Mouse (Mus musculus) bone marrow macrophage, adult 2 months (primary cell): ENCODE measurements around the gene Sorcs3. TPM values are rescaled to one million over a fixed set of nuclear protein-coding genes. Genes with fewer than 3 reads are reported as not detected.

Experiments used
- H3K27ac ChIP-seq: 2 replicates; pipeline ENCODE4 v1.5.1; 2012; ENCODE audit warnings: low read depth, low read length; ENCODE audit not compliant: insufficient read depth
- H3K4me1 ChIP-seq: 2 replicates; pipeline ENCODE4 v1.6.1; 2012; ENCODE audit warnings: low read length; ENCODE audit not compliant: control insufficient read depth, insufficient read depth
- H3K4me3 ChIP-seq: 2 replicates; pipeline ENCODE4 v1.5.1; 2012; ENCODE audit warnings: mild to moderate bottlenecking, low read length, moderate library complexity; ENCODE audit not compliant: insufficient read depth
- CTCF ChIP-seq: IDR thresholded peaks from 2 replicates; pipeline ENCODE4 v1.5.1; 2012; ENCODE audit warnings: low read depth, mild to moderate bottlenecking, low read length, moderate library complexity
- POLR2A ChIP-seq: IDR thresholded peaks from 2 replicates; pipeline ENCODE4 v1.6.1; 2012; ENCODE audit warnings: mild to moderate bottlenecking, low read depth, low read length, borderline replicate concordance
- polyA plus RNA-seq: library from polyadenylated mRNA; stranded (reverse); fragments of >200 nt; gene quantifications from 2 replicates; pipeline ENCODE4 v1.2.4, GENCODE M21; 2012; ENCODE audit not compliant: missing spikeins, insufficient read depth, insufficient read length

Sorcs3 gene
- polyA plus RNA-seq, 1 experiment = not detected

DNA sequence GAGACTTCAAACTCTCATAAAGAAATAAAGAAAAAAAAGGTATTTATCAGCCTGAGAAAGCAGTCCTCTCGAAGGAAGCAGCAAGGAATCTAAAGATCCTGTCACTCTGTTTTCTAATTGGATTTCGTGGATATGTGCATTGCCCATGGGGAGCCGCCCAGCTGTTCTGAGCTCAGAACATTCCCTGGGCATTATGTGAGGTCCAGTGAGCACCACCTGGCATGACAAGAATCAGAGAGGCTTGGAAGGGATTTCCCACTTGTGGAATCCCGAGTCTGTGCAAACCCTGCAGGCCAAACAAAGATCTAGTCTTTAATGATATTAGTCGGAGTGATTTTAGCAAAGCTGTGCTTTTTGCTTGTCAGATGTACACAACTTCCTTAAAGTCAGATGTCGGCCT, 598.7 kb downstream of the Sorcs3 start:
- no peak for TF ChIP-seq CTCF
- no peak for TF ChIP-seq POLR2A
- Histone ChIP-seq H3K4me3 (no peak overlapping the region), H3K27ac (no peak overlapping the region), H3K4me1 (no peaks in the 10 kb centered on the region)

DNA sequence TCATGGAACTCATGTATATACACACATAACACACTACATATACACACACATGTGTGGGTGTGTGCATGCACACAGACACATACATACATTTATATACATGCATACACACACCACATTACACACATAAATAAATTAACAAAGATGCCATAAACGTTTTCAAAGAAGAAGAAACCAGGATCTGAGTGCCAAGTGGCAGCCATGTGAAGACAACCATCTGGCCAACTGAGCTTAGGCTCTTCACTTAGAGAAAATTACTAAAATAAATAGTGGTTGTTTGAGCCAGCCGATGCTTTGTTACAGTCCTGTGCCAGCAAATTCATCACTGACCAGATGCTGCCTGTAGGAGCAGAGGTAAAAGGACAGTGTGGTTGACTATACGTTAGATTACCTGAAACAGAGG, 605.7 kb downstream of the Sorcs3 start:
- no peak overlapping the region for H3K4me3 ChIP-seq
- TF ChIP-seq POLR2A (no peak), CTCF (no peak)
- no peak overlapping the region for H3K27ac ChIP-seq
- no peaks in the 10 kb centered on the region for H3K4me1 ChIP-seq

DNA sequence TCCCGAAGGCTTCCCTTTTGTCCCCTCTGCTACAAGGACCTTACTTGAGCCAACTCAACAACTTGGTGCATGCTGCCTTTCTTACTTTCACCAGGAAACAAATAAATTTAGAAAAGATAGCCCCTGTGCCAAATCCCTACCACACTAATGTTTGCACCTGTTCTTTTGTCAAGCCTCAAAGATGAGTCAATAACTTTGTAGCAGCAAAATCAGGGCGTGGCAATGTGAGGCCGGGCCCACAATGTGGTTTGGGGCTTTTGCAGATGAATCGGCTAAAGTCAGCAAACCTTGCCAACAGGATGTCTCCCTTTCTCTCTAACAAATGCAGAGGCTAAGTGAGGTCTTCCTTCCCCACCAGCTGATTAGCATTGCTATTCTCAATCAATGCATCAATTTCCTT, 608.0 kb downstream of the Sorcs3 start:
- Histone ChIP-seq H3K27ac (no peak overlapping the region), H3K4me1 (no peaks in the 10 kb centered on the region), H3K4me3 (no peak overlapping the region)
- TF ChIP-seq POLR2A = no peak
- TF ChIP-seq CTCF = no peak

DNA sequence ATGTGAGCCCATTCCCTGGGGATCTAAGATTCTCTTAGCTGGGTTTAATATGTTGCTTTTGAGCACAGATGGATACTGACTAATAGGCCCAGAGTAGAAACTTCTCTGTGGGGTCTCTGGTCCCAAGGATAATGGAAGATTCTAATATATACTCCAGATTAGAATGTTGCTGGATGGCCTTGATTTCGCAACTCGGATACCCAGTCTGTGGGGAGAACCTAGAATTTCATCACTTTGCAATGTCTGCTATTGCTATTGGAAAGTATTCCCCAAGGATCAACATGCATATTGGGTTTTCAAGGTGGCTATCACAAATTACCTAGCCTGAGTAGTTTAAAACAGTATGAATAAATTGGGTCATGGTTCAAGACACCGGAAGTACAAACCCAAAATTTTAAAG, 609.2 kb downstream of the Sorcs3 start:
- Histone ChIP-seq H3K4me3 (no peak overlapping the region), H3K4me1 (no peaks in the 10 kb centered on the region), H3K27ac (no peak overlapping the region)
- TF ChIP-seq CTCF (no peak), POLR2A (no peak)

DNA sequence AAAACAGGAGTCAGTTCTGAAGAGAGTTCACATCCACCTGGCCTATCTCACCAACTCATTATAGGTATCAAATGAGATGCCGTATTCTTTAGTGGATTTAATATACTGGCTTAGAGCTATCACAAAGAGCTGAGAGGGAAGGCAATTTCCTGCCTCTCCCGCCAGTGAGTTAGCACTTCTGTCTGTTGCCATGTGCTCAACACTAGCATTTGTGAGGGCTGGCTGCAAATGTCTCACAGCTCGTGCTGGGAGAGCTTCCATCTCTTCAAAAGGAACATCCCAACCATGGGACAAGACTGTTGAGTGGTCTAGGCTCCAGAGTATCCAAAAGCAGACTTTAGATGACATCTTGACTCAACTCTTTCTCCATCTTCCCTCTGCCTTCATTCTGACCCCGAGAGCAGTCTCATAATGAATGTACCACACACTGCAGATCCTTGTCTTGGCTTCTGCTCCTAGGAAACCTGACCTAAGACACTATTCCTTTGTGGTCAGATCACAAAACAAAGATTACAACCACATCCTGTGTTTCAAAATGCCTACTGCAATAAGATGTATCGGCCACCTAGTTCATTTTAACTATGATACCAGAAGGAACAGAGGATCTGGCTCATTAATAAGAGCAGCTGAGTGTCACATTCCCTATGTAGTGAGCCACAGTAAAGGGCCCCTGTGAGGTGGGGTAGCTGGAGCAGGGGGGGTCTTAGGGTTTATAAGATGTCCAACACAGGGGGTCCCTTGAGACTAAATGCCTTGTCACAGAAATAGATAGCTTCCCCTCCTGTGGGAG, 614.9 kb downstream of the Sorcs3 start:
- Histone ChIP-seq H3K4me1 (no peaks in the 10 kb centered on the region), H3K4me3 (no peak overlapping the region)
- TF ChIP-seq CTCF (no peak), POLR2A (no peak)

DNA sequence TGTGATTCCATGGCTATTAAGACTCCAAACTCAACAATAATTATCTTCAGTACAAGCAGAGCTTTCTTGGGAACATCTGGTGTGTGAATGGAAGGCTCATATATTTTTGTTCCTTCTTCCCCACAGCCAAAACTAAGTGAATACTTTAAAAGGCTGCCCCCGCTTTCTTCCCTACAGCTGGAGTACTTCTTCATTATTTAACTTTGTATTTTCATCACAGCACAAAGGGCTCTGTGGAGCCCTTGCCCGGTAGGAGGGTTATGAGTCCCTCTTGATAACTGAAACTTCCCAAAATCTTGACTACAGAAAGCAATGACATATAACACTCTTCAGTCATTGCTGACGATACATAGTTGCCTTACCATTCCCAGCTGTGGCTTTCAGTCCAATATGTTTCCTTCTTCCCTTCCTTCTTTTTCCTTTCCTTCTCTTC, 615.5 kb downstream of the Sorcs3 start:
- Histone ChIP-seq H3K4me1 (no peaks in the 10 kb centered on the region), H3K27ac (no peak overlapping the region), H3K4me3 (no peak overlapping the region)
- TF ChIP-seq CTCF = no peak
- TF ChIP-seq POLR2A = no peak

More for the DNA sequence above, 614.9 kb downstream of the Sorcs3 start:
- H3K27ac ChIP-seq = no peak overlapping the region

DNA sequence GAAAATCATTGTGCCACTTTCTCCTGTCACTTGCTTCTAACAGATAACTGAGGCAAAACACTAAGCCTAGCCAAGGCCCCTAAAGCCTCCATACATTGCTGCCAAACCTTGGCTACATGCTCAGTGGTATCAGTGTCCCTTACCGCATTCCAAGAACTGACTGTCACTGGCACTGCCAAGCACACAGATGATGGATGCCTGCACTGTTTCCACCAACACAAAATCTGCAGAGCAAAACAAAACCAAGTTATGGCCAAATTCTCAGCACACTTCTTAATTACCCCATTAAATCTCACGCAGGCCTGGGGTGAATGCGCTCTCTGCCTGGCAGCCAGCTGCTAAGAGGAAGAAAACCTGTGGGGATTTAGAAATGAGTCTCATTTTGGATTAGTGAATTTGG, 628.5 kb downstream of the Sorcs3 start:
- no peak overlapping the region for H3K4me3 ChIP-seq
- TF ChIP-seq POLR2A (no peak), CTCF (no peak)
- H3K4me1 ChIP-seq = no peaks in the 10 kb centered on the region
- no peak overlapping the region for H3K27ac ChIP-seq

DNA sequence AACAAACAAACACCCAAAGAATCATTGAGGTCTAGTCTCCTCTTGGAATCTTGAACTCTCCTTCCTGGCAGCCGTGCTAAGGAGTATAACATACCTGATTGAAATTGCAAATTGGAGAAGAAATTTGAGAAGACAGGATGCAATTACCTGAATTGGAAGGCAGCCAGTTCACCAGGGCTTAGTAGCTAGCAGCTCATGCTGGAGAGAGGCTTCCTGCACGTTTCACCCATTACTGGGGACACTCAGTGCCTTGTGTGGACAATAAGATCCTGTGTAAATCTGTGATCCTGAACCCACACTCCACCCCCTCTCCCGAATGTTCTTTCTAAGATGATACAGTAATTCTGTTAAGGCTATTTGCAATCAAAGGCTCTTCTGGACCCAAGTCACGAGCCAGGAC, 633.6 kb downstream of the Sorcs3 start:
- no peak overlapping the region for H3K27ac ChIP-seq
- no peak for TF ChIP-seq CTCF
- TF ChIP-seq POLR2A = no peak
- H3K4me1 ChIP-seq = no peaks in the 10 kb centered on the region
- H3K4me3 ChIP-seq = no peak overlapping the region

DNA sequence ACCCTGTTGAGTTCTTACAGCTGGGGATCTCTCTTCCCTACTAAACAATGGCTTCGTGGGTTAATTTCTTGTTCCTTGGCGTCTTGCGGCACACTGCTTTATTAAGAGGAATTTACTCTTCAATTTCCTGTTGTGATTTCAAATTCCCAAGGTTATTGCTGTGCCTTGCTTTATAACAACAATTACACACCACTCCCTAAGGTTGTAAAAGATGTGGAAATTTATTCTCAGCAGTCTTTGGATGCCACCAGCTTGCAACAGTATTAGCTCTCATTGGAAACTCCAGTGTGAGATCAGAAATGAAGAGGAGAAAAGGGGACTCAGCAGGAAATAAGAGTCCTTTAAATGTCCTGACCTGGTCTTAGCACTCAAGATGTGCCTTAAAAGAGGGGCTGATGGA, 641.9 kb downstream of the Sorcs3 start:
- Histone ChIP-seq H3K27ac (no peak overlapping the region), H3K4me3 (no peak overlapping the region), H3K4me1 (no peaks in the 10 kb centered on the region)
- TF ChIP-seq CTCF (no peak), POLR2A (no peak)

DNA sequence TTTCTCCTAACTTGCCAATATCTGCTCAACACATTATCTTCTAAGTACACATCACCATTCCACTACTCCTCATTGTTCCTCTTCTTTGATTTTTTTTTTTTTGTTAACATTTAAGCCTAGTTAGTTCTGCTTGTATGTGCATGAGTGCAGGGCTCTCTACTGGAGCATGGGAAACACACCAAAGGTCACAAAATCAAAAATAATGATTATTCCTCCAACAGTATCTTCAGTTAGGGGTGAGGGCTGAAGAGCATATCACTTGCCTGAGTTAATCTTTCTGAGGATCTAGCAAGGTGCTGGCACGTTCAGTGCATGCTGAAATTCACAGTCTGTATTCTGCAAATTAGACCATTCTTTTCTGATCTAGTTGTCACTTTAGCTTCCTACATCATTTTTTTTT, 644.6 kb downstream of the Sorcs3 start:
- no peak for TF ChIP-seq POLR2A
- TF ChIP-seq CTCF = no peak
- no peaks in the 10 kb centered on the region for H3K4me1 ChIP-seq
- no peak overlapping the region for H3K27ac ChIP-seq
- H3K4me3 ChIP-seq = no peak overlapping the region
